Mouse (Mus musculus) embryo, embryonic 11 days (tissue): ENCODE results near the gene Epha6.
A peak's percentile ranks its signal among the peaks of the same experiment; 100 is the strongest.
"Not testable (repeated sequence)": the region's sequence is repeated elsewhere in the genome, so short reads cannot be mapped to it uniquely, and the experiment has no call there.

Experiments
- DNase-seq: peaks from one replicate; pipeline ENCODE4 v3.0.0-alpha.2; 2015

The Epha6 gene

DNA sequence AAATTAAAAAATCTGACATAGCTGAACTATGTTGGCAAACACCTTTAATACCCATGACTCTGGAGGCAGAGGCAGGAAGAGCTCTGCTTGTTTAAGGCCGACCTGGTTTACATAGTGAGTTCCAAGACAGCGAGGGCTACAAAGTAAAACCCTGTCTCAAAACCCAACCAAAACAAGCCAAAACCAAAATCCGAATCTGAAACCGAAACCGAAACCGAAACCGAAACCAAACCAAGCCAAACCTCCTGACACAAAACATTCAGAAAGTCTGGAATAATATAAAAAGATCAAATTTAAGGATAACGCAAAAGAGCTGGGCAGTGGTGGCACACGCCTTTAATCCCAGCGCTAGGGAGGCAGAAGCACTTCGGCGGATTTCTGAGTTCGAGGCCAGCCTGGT is 725.3 kb downstream of the Epha6 start:
- no peak for DNase-seq

DNA sequence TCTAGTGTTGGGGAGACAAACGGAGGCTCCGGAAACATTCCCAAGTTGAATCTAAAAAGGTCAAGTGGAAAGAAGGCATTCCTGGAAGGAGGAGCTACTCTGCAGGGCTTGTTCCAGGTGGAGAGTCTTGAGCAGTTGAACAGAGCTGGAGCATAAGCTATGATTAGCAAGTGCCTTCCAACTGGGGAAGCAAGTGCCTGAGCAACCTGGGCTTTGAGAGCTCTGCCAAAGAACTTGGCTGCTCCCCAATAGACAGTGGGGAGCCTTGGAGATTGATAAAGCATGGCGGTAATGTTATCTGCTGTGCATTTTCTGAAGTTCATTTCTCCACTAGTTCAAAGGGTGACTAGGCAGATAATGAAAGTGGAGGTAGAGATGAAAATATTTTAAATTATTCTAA is 733.5 kb downstream of the Epha6 start:
- DNase-seq, result no peak

DNA sequence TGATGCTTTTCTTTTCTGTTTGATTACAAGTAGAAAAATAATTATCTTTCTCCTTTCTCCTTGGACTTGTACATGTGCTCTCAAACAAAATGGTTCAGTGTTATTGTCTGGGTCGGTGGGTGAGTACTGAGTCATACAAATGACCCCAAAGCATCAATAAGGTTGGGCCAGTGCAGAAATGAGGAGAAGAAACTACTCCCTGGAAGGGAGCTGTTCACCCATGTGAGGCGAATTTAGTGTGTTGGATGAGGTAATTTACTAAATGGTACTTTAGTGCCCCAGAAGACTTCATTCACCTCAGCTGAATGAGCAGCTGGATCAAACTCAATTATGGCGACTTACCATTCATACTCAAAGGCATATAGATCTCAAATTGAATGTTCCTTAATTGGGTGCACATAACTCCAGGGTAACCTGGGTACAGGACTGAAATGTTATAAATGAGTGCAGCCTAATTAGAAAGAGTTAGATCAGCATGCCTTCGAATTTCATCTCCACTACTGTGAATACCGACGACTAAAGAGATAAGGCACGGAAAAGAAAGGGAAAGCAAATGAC is 751.1 kb downstream of the Epha6 start:
- peak; percentile 7 for DNase-seq

- DNase-seq, result peak; percentile 20
Measured at GRCm38 (mm10) chr16:59852689-59853088, 752.6 kb downstream of the Epha6 start.

DNA sequence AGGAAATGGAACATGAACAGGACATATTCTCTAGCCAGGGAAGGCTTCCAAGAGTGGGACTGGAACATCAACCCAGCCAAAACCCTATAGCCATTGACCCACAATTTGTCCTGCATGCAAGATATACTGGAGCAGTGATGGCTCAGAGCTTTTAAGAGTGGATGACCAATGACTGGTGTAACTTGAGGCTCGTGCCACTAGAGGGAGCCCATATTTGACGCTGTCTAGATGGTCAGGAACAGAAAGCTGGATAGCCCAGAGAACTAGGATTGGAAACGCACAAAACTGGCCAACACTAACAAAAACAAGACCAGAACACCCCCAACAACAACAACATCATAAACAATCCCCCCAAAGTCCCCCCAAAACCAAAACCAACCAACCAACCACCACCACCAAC is 758.8 kb downstream of the Epha6 start:
- DNase-seq, result peak; percentile 70

DNA sequence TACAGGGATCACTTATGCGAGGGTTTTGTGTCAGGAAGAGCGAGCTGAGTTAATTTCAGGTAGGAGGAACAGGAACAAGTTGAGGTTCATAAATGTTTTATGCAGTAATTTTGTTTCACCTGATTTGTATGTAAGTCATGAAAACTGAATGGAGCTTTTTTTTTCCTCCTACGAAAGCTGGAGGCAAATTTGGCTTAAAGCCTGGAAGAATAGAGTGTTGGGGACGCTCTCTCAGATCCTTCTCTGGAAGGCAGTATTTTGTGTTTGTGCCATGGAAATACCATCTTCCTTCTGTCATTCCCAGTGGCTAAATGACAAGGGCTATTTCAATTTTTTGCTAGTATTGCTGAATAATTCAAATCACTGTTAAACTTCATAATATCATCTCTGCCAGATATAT is 768.6 kb downstream of the Epha6 start:
- DNase-seq, result no peak

- no peak for DNase-seq
Measured at GRCm38 (mm10) chr16:59836304-59836703, 769.0 kb downstream of the Epha6 start.

GRCm38 (mm10) chr16:59832468-59832867 is 772.9 kb downstream of the Epha6 start:
- no peak for DNase-seq

DNA sequence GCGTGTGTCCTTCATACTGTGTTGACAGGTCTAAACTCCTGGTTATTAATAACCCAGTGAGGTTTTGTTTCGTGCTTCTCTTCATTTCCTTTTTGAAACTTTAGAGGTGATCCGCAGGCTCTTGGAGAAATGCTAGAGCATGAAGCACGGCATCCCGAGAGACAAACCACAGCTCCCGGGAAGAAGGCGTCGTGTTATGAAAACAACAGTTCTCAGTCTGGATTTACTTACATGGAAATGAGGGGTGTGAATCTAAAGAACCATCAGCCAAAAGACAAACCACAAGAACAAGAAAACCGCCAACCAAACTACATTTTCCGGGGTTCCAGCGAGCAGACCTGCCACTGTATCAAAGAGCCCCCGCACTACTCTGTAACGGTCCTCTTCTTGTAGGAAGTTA is 775.7 kb downstream of the Epha6 start:
- no peak for DNase-seq

DNA sequence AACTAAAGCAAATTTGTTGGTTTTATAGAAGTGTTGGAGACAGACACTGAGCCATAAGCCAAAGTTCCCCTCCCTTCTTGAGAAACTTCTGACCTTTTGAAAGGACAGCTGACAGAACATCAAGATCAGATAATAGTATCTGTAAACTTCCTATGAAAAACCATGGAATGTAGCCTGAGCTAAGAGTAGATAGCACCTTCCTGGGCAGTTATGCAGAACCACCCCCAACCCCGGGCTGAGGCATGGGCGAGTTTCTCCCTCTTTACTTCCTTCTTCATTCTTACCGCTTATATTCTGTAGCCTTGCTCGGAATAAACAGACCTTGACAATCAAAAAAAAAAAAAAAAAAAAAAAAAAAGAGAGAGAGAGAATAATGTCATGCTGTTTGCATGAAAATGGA is 805.5 kb downstream of the Epha6 start:
- not testable (repeated sequence) for DNase-seq

DNA sequence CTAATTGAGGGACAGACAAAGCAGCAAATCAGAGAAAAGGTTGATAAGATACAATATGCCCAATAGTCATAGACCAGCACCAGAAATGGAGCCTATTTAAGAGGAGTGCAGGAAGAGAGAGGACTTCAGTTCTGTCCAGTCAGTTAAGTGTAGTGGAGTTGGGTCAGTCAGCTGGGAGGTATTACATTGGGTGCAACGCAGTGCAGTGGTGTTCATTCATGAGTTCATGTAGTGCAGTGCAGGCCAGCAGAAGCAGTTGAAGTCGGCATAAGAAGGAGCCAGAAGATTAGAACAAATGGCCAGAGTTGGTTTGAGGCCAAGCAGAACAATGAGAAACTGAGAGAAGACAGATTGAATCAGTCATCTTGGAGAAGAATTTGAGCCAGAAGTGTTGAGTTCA is 833.0 kb downstream of the Epha6 start:
- no peak for DNase-seq

- DNase-seq, result no peak
Measured at GRCm38 (mm10) chr16:59770421-59770820, 834.9 kb downstream of the Epha6 start.

DNA sequence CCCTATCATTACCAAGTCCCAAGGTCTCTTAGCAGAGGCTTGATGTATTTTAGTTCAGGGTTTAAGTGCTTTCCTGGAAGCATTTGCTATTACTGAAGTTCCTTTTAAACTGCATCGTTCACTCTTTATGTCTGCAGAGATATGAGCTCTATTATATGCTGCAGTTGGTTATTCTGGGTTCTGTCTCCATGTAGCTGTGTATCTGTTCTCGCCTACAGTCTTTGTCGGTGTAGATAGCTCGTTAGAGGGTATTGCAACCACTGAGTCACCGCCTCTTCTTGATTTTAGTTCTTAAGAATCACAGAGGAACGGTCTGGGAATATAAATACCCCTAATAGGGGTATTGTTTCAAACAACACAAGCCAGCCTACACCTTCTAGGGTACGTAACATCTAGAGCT is 835.4 kb downstream of the Epha6 start:
- DNase-seq, result no peak

- DNase-seq, result no peak
Measured at GRCm38 (mm10) chr16:59760875-59761274, 844.5 kb downstream of the Epha6 start.

- DNase-seq, result no peak
Measured at GRCm38 (mm10) chr16:59750905-59751304, 854.4 kb downstream of the Epha6 start.

DNA sequence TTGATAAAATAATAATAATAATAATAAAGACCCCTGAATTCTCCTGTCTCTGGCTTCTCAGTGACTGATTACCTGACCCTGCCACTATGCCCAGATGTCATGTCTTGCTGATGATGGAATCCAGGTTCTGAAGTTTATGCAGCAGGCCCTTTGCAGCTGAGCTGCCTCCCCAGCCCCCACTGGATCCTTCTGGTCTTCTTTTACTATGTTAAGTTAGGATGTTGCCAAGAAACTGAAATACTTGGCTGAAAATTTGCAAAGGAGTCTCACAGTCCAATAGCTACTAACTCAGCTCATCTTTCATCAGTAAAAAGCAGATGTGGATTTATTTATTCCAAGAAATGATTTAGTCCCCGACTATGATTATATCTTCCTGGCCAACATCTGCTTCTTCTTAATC is 861.7 kb downstream of the Epha6 start:
- DNase-seq, result no peak

- no peak for DNase-seq
Measured at GRCm38 (mm10) chr16:59715524-59715923, 889.8 kb downstream of the Epha6 start.

DNA sequence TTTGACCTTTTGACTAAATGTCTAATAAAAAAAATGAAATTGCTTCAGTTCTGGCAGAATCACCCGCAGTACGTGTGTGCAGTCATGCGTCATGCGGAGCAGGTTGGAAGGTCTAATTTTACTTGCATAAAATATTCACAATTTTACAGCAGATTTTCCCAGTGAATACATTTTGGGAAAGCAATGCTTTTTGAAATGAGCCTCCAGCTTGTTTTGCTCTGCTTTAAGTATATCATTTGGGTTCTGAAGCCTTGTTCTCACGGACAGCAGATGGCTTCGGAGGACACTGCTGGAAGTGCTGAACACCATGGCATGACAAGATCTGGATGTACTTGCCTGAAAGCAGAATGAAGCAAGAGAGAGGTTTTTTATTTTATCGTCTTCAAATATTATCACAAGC is 912.1 kb downstream of the Epha6 start:
- DNase-seq, result no peak

- no peak for DNase-seq
Measured at GRCm38 (mm10) chr16:59689120-59689519, 916.2 kb downstream of the Epha6 start.

GRCm38 (mm10) chr16:59685135-59685534 is 920.2 kb downstream of the Epha6 start:
- DNase-seq, result no peak

DNA sequence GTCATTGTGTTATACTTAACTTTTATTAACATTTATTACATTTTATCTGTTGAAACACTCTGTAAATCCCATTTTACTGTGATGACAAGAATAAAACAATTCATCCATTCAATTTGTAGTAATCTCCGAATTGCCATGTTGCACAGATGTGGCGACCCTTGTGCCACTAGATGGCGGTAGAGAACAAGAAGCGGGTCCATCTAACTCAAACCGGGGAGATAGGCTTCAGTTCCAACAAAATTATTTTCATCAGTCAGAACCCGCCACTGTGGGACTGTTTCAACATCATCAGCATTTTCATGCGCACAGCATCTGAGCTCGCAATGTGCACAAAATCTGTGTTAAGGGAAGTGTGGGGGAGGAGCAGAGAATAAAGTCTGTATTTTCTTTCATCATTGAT is 921.9 kb downstream of the Epha6 start:
- peak; percentile 89 for DNase-seq

- DNase-seq, result no peak
Measured at GRCm38 (mm10) chr16:59682216-59682891, 923.0 kb downstream of the Epha6 start.

DNA sequence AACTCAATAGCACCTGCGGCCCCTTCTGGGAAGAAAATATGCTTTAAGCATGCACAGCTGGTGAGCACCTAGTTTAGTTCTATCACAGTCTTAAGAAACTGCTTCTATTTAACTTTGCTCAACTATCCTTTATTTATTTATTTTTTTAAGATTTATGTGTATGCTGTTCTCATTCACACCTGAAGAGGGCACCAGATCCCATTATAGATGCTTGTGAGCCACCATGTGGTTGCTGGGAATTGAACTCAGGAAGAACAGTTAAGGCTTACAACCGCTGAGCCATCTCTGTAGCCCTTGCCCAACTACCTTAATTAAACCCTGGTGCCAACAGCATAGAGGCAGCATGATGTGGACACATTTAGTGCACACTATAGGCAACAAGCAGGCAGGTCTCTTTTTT is 938.4 kb downstream of the Epha6 start:
- DNase-seq, result no peak

- no peak for DNase-seq
Measured at GRCm38 (mm10) chr16:59643766-59644165, 961.6 kb downstream of the Epha6 start.

GRCm38 (mm10) chr16:59639985-59640384 is 965.3 kb downstream of the Epha6 start:
- DNase-seq, result no peak
